Mouse (Mus musculus) central nervous system, embryonic 14 days (tissue): ENCODE results near the gene Oprm1. TPM values are rescaled to one million over a fixed set of nuclear protein-coding genes. Genes with fewer than 3 reads are reported as not detected.

Experiments
- polyA plus RNA-seq: library from polyadenylated mRNA; depleted of rRNA; stranded (reverse); fragments of >200 nt; gene quantifications from 2 replicates; pipeline ENCODE4 v1.2.3, GENCODE M21; 2012; rRNA removed

The Oprm1 gene
- polyA plus RNA-seq, result 0.74 and 0.98 TPM in 2 replicates

DNA sequence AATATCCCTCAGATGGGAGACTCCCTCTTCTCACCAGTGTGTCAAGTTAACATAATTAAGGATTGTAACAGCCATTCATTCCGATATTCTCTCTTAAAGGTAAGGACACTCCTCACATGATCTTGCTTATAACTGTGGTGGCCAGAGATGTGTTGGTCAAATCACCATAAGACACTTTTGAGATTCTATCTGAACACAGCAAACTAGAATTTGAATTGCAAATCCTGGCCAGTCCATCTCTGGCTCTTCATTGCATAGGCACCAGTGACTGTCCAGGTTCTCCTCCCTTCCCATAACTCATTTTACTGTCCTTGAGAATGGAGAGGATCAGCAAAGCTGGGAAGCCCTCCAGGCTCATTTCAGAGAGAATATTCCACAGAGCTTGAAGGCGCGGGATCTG, at the start of gene Oprm1:
TSS of gene Oprm1 (plus strand) at position 301 of the 400 bp plus-strand sequence.

DNA sequence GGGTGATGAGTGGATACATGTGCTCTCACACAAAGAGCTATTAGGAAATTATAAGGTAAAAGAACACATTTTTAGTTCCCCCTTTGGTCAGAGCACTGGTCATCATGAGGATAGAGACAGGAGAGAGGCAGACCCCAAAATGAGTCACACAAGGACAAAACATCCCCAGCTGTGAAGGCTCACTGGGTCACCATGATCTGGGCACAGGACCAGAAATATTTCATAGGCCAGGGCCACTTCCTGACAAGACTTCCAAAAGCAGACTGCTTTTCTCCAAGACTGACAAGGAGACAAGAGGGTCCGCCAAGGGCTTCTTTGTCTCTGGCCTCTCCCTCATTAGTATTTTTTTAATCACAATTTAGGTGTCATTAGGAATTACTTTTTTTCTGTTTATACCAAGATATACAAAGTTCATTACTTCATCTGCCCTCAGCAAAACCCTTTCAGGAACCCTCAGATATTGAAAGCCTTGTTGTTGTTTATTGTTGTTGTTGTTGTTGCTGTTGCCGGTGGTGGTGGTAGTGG, 3.0 kb downstream of the Oprm1 start, which contains the start of gene Gm10945:
TSS of gene Gm10945 (minus strand) at position 475 of the 525 bp plus-strand sequence.

DNA sequence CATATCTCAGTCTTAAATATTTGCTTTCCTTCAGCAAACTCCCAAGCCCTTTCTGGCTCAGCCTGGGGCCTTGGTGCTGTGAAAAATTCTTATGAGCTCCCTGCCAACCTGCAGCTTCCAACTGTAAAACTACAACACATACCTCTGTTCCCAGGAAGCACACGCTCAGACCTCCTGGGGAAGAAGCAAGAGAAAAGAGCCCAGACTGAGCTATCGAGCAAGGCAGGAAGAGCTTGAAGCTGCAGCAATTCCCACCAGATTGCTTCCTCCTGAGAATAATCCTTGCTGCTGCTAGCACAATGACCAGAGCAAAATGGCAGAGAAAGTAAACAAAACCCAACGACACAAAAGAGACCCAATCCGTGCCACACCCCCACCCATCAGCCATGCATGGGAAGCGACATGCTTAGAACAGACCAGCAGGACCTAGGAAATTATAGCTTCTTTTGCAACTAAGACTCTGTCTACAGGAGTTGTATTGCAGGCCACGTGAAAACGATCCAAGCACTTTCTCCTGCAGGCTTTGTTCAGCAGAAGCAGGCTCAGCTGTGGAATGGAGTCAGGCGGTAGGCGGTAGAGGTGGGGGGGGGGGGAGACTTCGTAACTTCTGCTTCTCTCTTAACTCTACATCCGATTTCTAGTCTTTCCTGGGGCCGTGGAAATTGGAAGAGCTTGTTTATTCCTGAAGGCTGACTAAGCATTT, 294.2 kb downstream of the Oprm1 start, which contains the start of gene Ipcef1:
TSS of gene Ipcef1 (minus strand) at position 164 of the 703 bp plus-strand sequence.

Other genes with a start within 250 kb of the Oprm1 start
- not detected in 2 replicates for gene Gm10945, start 3.3 kb downstream of the Oprm1 start, polyA plus RNA-seq